In the genomic region with DNA sequence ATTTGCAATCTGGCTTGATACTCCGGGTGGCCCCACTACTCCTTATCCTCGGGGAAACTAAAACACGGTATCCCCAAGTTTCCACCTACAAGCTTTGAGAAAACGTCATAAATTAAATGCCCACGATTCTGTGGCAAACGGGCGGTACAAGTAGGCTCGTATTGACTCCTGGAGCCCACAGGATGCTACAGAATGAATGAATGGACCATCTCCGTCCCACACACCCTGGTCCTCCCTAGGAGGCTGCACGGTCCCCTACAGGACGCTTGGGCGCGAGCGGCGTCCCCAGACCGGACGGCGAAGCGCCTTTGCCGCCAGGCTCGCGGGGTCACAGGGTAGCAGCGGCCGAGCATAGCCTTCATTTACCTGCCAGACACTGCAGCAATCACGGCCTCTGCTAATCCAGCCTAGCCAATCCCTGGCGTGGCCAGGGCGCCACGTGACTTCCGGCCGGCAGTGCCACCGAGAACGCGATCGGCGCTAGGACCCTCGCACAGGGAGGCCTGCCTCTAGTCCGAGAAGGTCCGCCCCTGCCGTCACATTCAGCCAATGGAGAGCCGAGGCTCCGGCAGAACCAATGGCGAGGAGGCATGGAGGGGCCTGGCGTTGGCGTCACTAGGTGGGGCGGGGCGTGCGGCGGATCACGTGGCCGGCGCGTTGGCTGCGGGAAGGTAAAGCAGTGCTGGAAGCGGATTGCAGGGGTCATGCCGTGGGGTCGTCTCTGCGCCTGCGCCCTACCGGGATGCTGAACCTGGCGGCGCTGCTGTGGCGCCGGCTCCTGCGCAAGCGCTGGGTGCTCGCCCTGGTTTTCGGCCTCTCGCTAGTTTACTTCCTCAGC, we compare ENCODE assay signal across 8 mouse cellular contexts. TPM values are rescaled to one million over a fixed set of nuclear protein-coding genes. Genes with fewer than 3 reads are reported as not detected.
DNase-seq lines count a peak whose midpoint lies in the region; ATAC-seq and TF ChIP-seq lines count a peak whose summit lies in the region.

Rnft2 (minus strand) TSS at position 511 of the 838 bp plus-strand sequence.
2410131K14Rik (plus strand) TSS at position 622 of the 838 bp plus-strand sequence.

- H3K36me3 ChIP-seq in megakaryocyte, embryonic 14.5 days (replicated peaks; ENCODE audit: low read length), result no peaks in the 10 kb centered on the region

- H3K4me1 ChIP-seq in cortical plate, adult 2 months (ENCODE audit: control insufficient read depth, insufficient read depth, low read length), result peaks cover 3% of the 10 kb centered on the region; the same call in 1 of the 2 replicates
- H3K4me1 ChIP-seq in megakaryocyte, embryonic 14.5 days, result peaks cover 22% of the 10 kb centered on the region

- H3K27ac ChIP-seq in cortical plate, adult 2 months (ENCODE audit: insufficient read depth, low read length), result peak within 1 kb of the TSS; percentile 14; the same call in 1 of the 2 replicates

- H3K27me3 ChIP-seq in megakaryocyte, embryonic 14.5 days (replicated peaks), result peaks cover 35% of the 10 kb centered on the region

- H3K9me3 ChIP-seq in megakaryocyte, embryonic 14.5 days, result no peaks in the 10 kb centered on the region

- peak; percentile 99 for DNase-seq in gastrocnemius, adult 8-10 months (ENCODE audit: low spot score in 2 of 2)
- peak; percentile 94 for DNase-seq in hindlimb bud, embryonic 11.5 days (ENCODE audit: extremely low spot score, low read depth, low spot score)
- peak; percentile 99 to 100 for DNase-seq in left cerebral cortex, adult 8-10 months (ENCODE audit: low spot score in 2 of 2)
- DNase-seq in right cerebral cortex, postnatal 10 days (ENCODE audit: low spot score in 2 of 2), result peak; percentile 100
- DNase-seq in urinary bladder, postnatal 25 days (ENCODE audit: low spot score), result peak; percentile 98

- TF ChIP-seq POLR2A in cortical plate, adult 2 months (IDR thresholded peaks at IDR 0.05; ENCODE audit: extremely low read depth, insufficient read depth, low read length), result peak; percentile 73

- peak; percentile 100 for ATAC-seq in activated CD4-positive, CD25-positive, alpha-beta regulatory T cell, adult 4 months

- TF ChIP-seq CTCF in cortical plate, adult 2 months (IDR thresholded peaks at IDR 0.05; ENCODE audit: extremely low read depth, insufficient read depth, low read length), result no peak

- peak within 1 kb of the TSS; percentile 88 for H3K4me3 ChIP-seq in cortical plate, adult 2 months (ENCODE audit: insufficient read depth, low read length)
- H3K4me3 ChIP-seq in megakaryocyte, embryonic 14.5 days (replicated peaks), result peak within 1 kb of the TSS; percentile 96

RNA-seq across cellular contexts. Expression of gene Rnft2, which starts in this region (rescaled TPM):
- polyA plus RNA-seq in activated CD4-positive, CD25-positive, alpha-beta regulatory T cell, adult 4 months (2017; shearing (Covaris generic)), result under 1 TPM in 1 of 2 experiments, not detected in 1; 0.26 TPM
- 61.3 and 61.6 TPM in 2 replicates for polyA plus RNA-seq in cortical plate, adult 2 months (2012; rRNA removed)
- 1 to 10 TPM in 2 of 4 experiments, under 1 TPM in 2; 0.65 to 1.6 (median 1.0) TPM for total RNA-seq in gastrocnemius, adult 8-10 months (2022)
- 10 to 100 TPM; 70.1 to 81.7 (median 76.0) TPM for total RNA-seq in left cerebral cortex, adult 8-10 months (2022)
- polyA plus RNA-seq in megakaryocyte, embryonic 14.5 days (2012; ENCODE audit: insufficient read depth, low replicate concordance), result 1.1 TPM in 1 of 2 replicates, not detected in the other

RNA-seq across cellular contexts. Expression of gene 2410131K14Rik, which starts in this region (rescaled TPM):
- polyA plus RNA-seq in activated CD4-positive, CD25-positive, alpha-beta regulatory T cell, adult 4 months (2017; shearing (Covaris generic)), result 1 to 10 TPM; 2.5 to 3.5 TPM
- polyA plus RNA-seq in cortical plate, adult 2 months (2012; rRNA removed), result 13.6 and 15.0 TPM in 2 replicates
- 1 to 10 TPM; 3.6 to 5.9 (median 4.9) TPM for total RNA-seq in gastrocnemius, adult 8-10 months (2022)
- 10 to 100 TPM; 12.1 to 14.6 (median 12.3) TPM for total RNA-seq in left cerebral cortex, adult 8-10 months (2022)
- 0.28 and 0.82 TPM in 2 replicates for polyA plus RNA-seq in megakaryocyte, embryonic 14.5 days (2012; ENCODE audit: insufficient read depth, low replicate concordance)

Comparison
In these comparisons a context has a peak if more than half of its experiments do, and no peak if none do; other contexts are left out.
1. Peak in every context shown above with its lines: DNase-seq, ATAC-seq, H3K4me3 ChIP-seq and H3K27ac ChIP-seq.
2. RNA of gene Rnft2 (total RNA-seq): 70.1 to 81.7 TPM in left cerebral cortex, adult 8-10 months; 0.65 to 1.6 TPM in gastrocnemius, adult 8-10 months; every median in the first group is over 10 times any median in the second.
3. RNA of gene Rnft2 (polyA plus RNA-seq): 61.3 to 61.6 TPM in cortical plate, adult 2 months; 0.26 TPM in activated CD4-positive, CD25-positive, alpha-beta regulatory T cell, adult 4 months and 1.1 TPM in megakaryocyte, embryonic 14.5 days; every median in the first group is over 10 times any median in the second.